Mouse (Mus musculus): ENCODE measurements at regions not wholly inside any gene's neighbourhood (a gene's known extent, or its start where the extent isn't known, plus 50 kb on each side); places are given as distances from the start of the nearest gene placed in this dataset.

GRCm38 (mm10) chr16:24183216-24183615, 194.6 kb upstream of the Bcl6 start:
- DNase-seq (ENCODE audit: low spot score in 2 of 2) = no peak

GRCm38 (mm10) chr16:24181388-24181787, 192.7 kb upstream of the Bcl6 start:
- no peak for DNase-seq (ENCODE audit: low spot score in 2 of 2)

GRCm38 (mm10) chr16:24180666-24181065, 192.0 kb upstream of the Bcl6 start:
- no peak for DNase-seq (ENCODE audit: low spot score in 2 of 2)

GRCm38 (mm10) chr16:24177564-24177963, 188.9 kb upstream of the Bcl6 start:
- DNase-seq (ENCODE audit: low spot score in 2 of 2) = no peak

- DNase-seq (ENCODE audit: low spot score in 2 of 2) = no peak
These were observed 188.5 kb upstream of the Bcl6 start for GRCm38 (mm10) chr16:24177131-24177530.

- no peak for DNase-seq (ENCODE audit: low spot score in 2 of 2)
These were observed 187.4 kb upstream of the Bcl6 start for GRCm38 (mm10) chr16:24176057-24176456.

- DNase-seq (ENCODE audit: low spot score in 2 of 2) = no peak
These were observed 186.6 kb upstream of the Bcl6 start for GRCm38 (mm10) chr16:24175235-24175760.

GRCm38 (mm10) chr16:24174595-24174994, 185.9 kb upstream of the Bcl6 start:
- DNase-seq (ENCODE audit: low spot score in 2 of 2) = no peak

GRCm38 (mm10) chr16:24173783-24174518, 185.3 kb upstream of the Bcl6 start:
- DNase-seq (ENCODE audit: low spot score in 2 of 2) = no peak

- DNase-seq (ENCODE audit: low spot score in 2 of 2) = no peak
These were observed 184.0 kb upstream of the Bcl6 start for GRCm38 (mm10) chr16:24172653-24173052.

- DNase-seq (ENCODE audit: low spot score in 2 of 2) = no peak
These were observed 183.4 kb upstream of the Bcl6 start for GRCm38 (mm10) chr16:24172065-24172464.

GRCm38 (mm10) chr16:24171161-24171560, 182.5 kb upstream of the Bcl6 start:
- DNase-seq (ENCODE audit: low spot score in 2 of 2) = no peak

GRCm38 (mm10) chr16:24166496-24166895, 177.8 kb upstream of the Bcl6 start:
- no peak for DNase-seq (ENCODE audit: low spot score in 2 of 2)

GRCm38 (mm10) chr16:24165461-24166081, 176.9 kb upstream of the Bcl6 start:
- no peak for DNase-seq (ENCODE audit: low spot score in 2 of 2)

- DNase-seq (ENCODE audit: low spot score in 2 of 2) = no peak
These were observed 172.1 kb upstream of the Bcl6 start for GRCm38 (mm10) chr16:24160705-24161285.

GRCm38 (mm10) chr16:24159336-24159735, 170.7 kb upstream of the Bcl6 start:
- DNase-seq (ENCODE audit: low spot score in 2 of 2) = no peak

- no peak for DNase-seq (ENCODE audit: low spot score in 2 of 2)
These were observed 169.1 kb upstream of the Bcl6 start for GRCm38 (mm10) chr16:24157753-24158152.

GRCm38 (mm10) chr16:24156729-24157430, 168.2 kb upstream of the Bcl6 start:
- no peak for DNase-seq (ENCODE audit: low spot score in 2 of 2)

- no peak for DNase-seq (ENCODE audit: low spot score in 2 of 2)
These were observed 166.2 kb upstream of the Bcl6 start for GRCm38 (mm10) chr16:24154816-24155357.

- DNase-seq (ENCODE audit: low spot score in 2 of 2) = no peak
These were observed 165.3 kb upstream of the Bcl6 start for GRCm38 (mm10) chr16:24153943-24154342.

GRCm38 (mm10) chr16:24151831-24152247, 163.2 kb upstream of the Bcl6 start:
- no peak for DNase-seq (ENCODE audit: low spot score in 2 of 2)

GRCm38 (mm10) chr16:24151178-24151725, 162.6 kb upstream of the Bcl6 start:
- no peak for DNase-seq (ENCODE audit: low spot score in 2 of 2)

Measured in urinary bladder, postnatal 4 days (tissue).